Mouse (Mus musculus): Measurements from ENCODE around the gene Sulf2. TPM values are rescaled to one million over a fixed set of nuclear protein-coding genes. Genes with fewer than 3 reads are reported as not detected.

Sulf2 gene
- polyA plus RNA-seq, 1 experiment: 18.6 TPM

GRCm38 (mm10) chr2:166062008-166062407 is 93.5 kb downstream of the Sulf2 start:
- Histone ChIP-seq H3K36me3 (ENCODE audit: control insufficient read depth, insufficient read depth, low read length) (peaks cover 19% of the 10 kb centered on the region), H3K27ac (ENCODE audit: insufficient read depth, low read depth, low read length) (no peak overlapping the region)
- TF ChIP-seq POLR2A (IDR thresholded peaks at IDR 0.05; ENCODE audit: low read depth, low read length) (no peak), CTCF (conservative IDR thresholded peaks at IDR 0.05; ENCODE audit: insufficient read depth, insufficient read length, low read depth, low read length) (no peak)

GRCm38 (mm10) chr2:166059684-166060423 is 95.6 kb downstream of the Sulf2 start:
- Histone ChIP-seq H3K4me3 (ENCODE audit: insufficient read depth, low read depth, low read length) (no peak overlapping the region), H3K36me3 (ENCODE audit: control insufficient read depth, insufficient read depth, low read length) (peaks cover 22% of the 10 kb centered on the region), H3K27ac (ENCODE audit: insufficient read depth, low read depth, low read length) (no peak overlapping the region), H3K4me1 (ENCODE audit: control insufficient read depth, insufficient read depth, low read length) (no peaks in the 10 kb centered on the region), H3K27me3 (replicated peaks; ENCODE audit: control insufficient read depth, insufficient read depth, low read length) (no peaks in the 10 kb centered on the region)
- 75% methylated on average over 7 of the region's 7 CpGs for WGBS
- TF ChIP-seq POLR2A (IDR thresholded peaks at IDR 0.05; ENCODE audit: low read depth, low read length) (no peak), CTCF (conservative IDR thresholded peaks at IDR 0.05; ENCODE audit: insufficient read depth, insufficient read length, low read depth, low read length) (peak; percentile 62)
- peak; percentile 70 for DNase-seq

More at GRCm38 (mm10) chr2:166062008-166062407, 93.5 kb downstream of the Sulf2 start:
- H3K4me1 ChIP-seq (ENCODE audit: control insufficient read depth, insufficient read depth, low read length): no peaks in the 10 kb centered on the region
- DNase-seq: peak; percentile 53
- no peak overlapping the region for H3K4me3 ChIP-seq (ENCODE audit: insufficient read depth, low read depth, low read length)
- H3K27me3 ChIP-seq (replicated peaks; ENCODE audit: control insufficient read depth, insufficient read depth, low read length): no peaks in the 10 kb centered on the region
- 76% methylated on average over 1 of the region's 1 CpGs for WGBS

GRCm38 (mm10) chr2:166054002-166054539 is 101.4 kb downstream of the Sulf2 start:
- no peak overlapping the region for H3K27ac ChIP-seq (ENCODE audit: insufficient read depth, low read depth, low read length)
- no peak for TF ChIP-seq CTCF (conservative IDR thresholded peaks at IDR 0.05; ENCODE audit: insufficient read depth, insufficient read length, low read depth, low read length)
- TF ChIP-seq POLR2A (IDR thresholded peaks at IDR 0.05; ENCODE audit: low read depth, low read length): no peak
- no peaks in the 10 kb centered on the region for H3K27me3 ChIP-seq (replicated peaks; ENCODE audit: control insufficient read depth, insufficient read depth, low read length)
- DNase-seq: no peak
- no peaks in the 10 kb centered on the region for H3K4me1 ChIP-seq (ENCODE audit: control insufficient read depth, insufficient read depth, low read length)
- 89% methylated on average over 14 of the region's 14 CpGs for WGBS
- peaks cover 17% of the 10 kb centered on the region for H3K36me3 ChIP-seq (ENCODE audit: control insufficient read depth, insufficient read depth, low read length)
- H3K4me3 ChIP-seq (ENCODE audit: insufficient read depth, low read depth, low read length): no peak overlapping the region

- Histone ChIP-seq H3K36me3 (ENCODE audit: control insufficient read depth, insufficient read depth, low read length) (peaks cover 21% of the 10 kb centered on the region), H3K27ac (ENCODE audit: insufficient read depth, low read depth, low read length) (no peak overlapping the region), H3K4me1 (ENCODE audit: control insufficient read depth, insufficient read depth, low read length) (peaks cover 8% of the 10 kb centered on the region; the same call in 1 of the 2 replicates), H3K4me3 (ENCODE audit: insufficient read depth, low read depth, low read length) (no peak overlapping the region), H3K27me3 (replicated peaks; ENCODE audit: control insufficient read depth, insufficient read depth, low read length) (no peaks in the 10 kb centered on the region)
- no peak for DNase-seq
- WGBS: 95% methylated on average over 7 of the region's 7 CpGs
- TF ChIP-seq CTCF (conservative IDR thresholded peaks at IDR 0.05; ENCODE audit: insufficient read depth, insufficient read length, low read depth, low read length): no peak
- TF ChIP-seq POLR2A (IDR thresholded peaks at IDR 0.05; ENCODE audit: low read depth, low read length): no peak
Measured at GRCm38 (mm10) chr2:166051966-166052365, 103.5 kb downstream of the Sulf2 start.

GRCm38 (mm10) chr2:166051421-166051820 is 104.0 kb downstream of the Sulf2 start:
- DNase-seq: no peak
- 86% methylated on average over 17 of the region's 17 CpGs for WGBS
- Histone ChIP-seq H3K27me3 (replicated peaks; ENCODE audit: control insufficient read depth, insufficient read depth, low read length) (no peaks in the 10 kb centered on the region), H3K36me3 (ENCODE audit: control insufficient read depth, insufficient read depth, low read length) (peaks cover 21% of the 10 kb centered on the region), H3K4me3 (ENCODE audit: insufficient read depth, low read depth, low read length) (no peak overlapping the region), H3K4me1 (ENCODE audit: control insufficient read depth, insufficient read depth, low read length) (peaks cover 11% of the 10 kb centered on the region), H3K27ac (ENCODE audit: insufficient read depth, low read depth, low read length) (no peak overlapping the region)
- TF ChIP-seq CTCF (conservative IDR thresholded peaks at IDR 0.05; ENCODE audit: insufficient read depth, insufficient read length, low read depth, low read length): no peak
- no peak for TF ChIP-seq POLR2A (IDR thresholded peaks at IDR 0.05; ENCODE audit: low read depth, low read length)

GRCm38 (mm10) chr2:166048852-166049251 is 106.6 kb downstream of the Sulf2 start:
- peaks cover 29% of the 10 kb centered on the region for H3K4me1 ChIP-seq (ENCODE audit: control insufficient read depth, insufficient read depth, low read length)
- peaks cover 13% of the 10 kb centered on the region; the same call in 1 of the 2 replicates for H3K36me3 ChIP-seq (ENCODE audit: control insufficient read depth, insufficient read depth, low read length)
- no peaks in the 10 kb centered on the region for H3K27me3 ChIP-seq (replicated peaks; ENCODE audit: control insufficient read depth, insufficient read depth, low read length)
- no peak for TF ChIP-seq CTCF (conservative IDR thresholded peaks at IDR 0.05; ENCODE audit: insufficient read depth, insufficient read length, low read depth, low read length)
- no peak for DNase-seq
- 0 out of 2 replicates have a peak overlapping the region, but pooled peaks have one; percentile 24 for H3K27ac ChIP-seq (ENCODE audit: insufficient read depth, low read depth, low read length)
- H3K4me3 ChIP-seq (ENCODE audit: insufficient read depth, low read depth, low read length): no peak overlapping the region
- 73% methylated on average over 7 of the region's 7 CpGs for WGBS

GRCm38 (mm10) chr2:166047931-166048330 is 107.5 kb downstream of the Sulf2 start:
- H3K36me3 ChIP-seq (ENCODE audit: control insufficient read depth, insufficient read depth, low read length): peaks cover 13% of the 10 kb centered on the region; the same call in 1 of the 2 replicates

More at GRCm38 (mm10) chr2:166047931-166048330, 107.5 kb downstream of the Sulf2 start:
- H3K4me3 ChIP-seq (ENCODE audit: insufficient read depth, low read depth, low read length): no peak overlapping the region
- 54% methylated on average over 4 of the region's 4 CpGs for WGBS
- TF ChIP-seq CTCF (conservative IDR thresholded peaks at IDR 0.05; ENCODE audit: insufficient read depth, insufficient read length, low read depth, low read length) (no peak), POLR2A (IDR thresholded peaks at IDR 0.05; ENCODE audit: low read depth, low read length) (no peak)
- peak overlapping the region; percentile 71 for H3K27ac ChIP-seq (ENCODE audit: insufficient read depth, low read depth, low read length)
- peaks cover 29% of the 10 kb centered on the region for H3K4me1 ChIP-seq (ENCODE audit: control insufficient read depth, insufficient read depth, low read length)
- DNase-seq: peak; percentile 69
- no peaks in the 10 kb centered on the region for H3K27me3 ChIP-seq (replicated peaks; ENCODE audit: control insufficient read depth, insufficient read depth, low read length)
